Mouse (Mus musculus) granulocyte monocyte progenitor cell, adult 5-6 weeks (primary cell): ENCODE measurements at regions not wholly inside any gene's neighbourhood (a gene's known extent, or its start where the extent isn't known, plus 50 kb on each side); places are given as distances from the start of the nearest gene placed in this dataset.

Experiments
- ATAC-seq: replicated peaks from 2 replicates; pipeline ENCODE4 v1.8.0; 2016; ENCODE audit warnings: mild to moderate bottlenecking, moderate TSS enrichment, inconsistent platforms; ENCODE audit not compliant: poor library complexity, severe bottlenecking

DNA sequence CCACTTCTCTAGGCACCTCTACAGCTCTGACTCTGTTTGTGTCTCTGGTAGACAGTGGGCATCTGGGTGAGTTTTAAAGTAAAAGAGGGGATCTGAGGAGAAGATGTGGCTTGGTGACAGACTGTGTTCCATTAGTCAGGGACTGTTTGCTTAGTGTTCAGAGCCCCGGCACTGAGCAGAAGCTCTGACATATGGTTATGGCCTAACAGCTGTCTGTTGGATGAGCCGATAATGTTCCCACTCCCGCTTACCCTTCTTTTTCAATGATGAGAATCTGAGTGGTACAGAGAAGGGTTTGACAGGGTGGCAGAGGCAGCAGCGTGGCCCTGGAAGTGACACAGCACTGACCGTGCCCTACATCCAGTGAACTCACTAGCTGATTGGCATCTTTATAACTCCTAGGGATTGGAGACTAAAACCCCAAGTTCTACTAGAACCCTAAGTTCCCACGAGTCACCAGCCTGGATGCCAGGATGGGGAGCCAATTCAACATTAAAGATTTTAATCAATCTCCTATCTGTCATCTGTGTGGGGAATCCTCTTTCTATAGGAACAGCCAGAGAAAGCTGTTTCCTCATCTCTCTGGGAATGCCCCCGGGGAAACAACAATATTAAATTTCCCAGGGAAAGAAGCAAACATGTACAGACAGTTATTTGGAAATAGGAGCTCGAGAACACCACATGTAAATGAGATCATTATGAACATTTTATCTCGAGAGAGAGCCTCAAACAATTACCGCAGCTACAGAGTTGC is 266.6 kb downstream of the Gm19410 start:
- ATAC-seq, result no peak

DNA sequence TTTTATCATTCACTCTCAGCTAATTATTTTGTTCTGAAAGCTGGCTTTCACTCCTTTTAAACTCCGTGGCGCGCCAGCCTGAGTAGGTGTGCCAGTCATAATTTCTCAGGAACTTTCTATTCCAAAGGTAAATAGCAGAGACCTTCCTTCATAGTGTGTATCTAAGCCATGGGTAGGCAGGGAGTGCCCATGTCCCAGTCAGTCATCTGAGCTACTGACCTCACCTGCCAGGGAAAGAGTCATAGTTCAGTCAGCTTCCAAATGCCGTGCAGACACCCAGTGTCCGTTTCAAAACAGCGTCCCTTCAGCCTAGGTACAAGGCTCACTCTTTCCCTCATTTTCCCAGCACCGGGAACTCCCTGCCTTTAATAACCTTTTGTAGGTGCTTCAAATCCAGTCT is 269.7 kb downstream of the Gm19410 start:
- no peak for ATAC-seq

DNA sequence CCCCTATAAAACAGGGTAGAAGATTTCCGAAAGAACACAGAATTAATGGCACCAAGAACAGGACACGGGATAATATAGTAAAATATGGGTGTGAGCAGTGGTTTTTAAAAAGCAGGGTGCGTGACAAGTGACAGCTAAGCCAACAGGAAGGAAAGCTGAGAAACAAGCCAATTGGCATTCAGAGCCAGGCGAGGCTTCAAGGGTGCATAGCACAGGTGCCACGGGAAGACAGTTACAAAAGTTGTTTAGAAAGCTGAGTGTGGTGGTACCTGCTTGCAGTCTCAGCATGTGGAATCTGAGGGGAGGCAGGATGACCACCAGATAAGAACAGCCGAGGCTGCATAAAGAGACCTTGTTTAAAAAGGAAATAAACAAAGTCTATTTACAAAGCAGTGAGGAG is 270.7 kb downstream of the Gm19410 start:
- no peak for ATAC-seq

DNA sequence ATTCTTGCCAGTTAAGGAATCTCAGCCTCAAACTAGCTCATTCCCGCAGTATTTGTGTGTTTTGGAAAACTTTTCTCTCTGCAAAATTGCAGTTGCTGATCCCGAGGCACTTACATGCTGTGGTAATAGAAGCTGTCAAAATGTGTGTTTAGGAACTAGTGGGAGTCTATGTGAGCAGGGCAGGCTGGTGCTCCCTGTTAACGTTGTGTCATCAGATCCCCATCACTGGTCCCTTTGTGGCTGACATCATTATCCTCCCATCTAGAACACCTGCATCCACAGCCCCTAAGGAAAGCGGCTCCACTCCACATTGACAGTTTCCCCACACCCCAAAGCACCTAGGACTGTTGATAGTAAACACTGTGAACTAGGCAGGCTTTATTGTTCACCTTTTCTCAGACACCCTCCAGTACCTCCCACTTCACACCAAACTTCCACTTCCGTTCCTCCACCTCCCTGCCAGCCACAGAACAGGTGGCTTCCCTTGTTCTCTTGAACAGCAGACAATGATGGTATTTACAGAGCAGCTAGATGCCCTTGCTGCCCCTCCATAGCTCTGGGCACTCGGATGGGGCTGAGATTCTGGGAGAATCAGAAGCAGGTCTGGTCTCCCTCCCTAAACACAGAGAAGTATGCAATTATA is 275.8 kb downstream of the Gm19410 start:
- ATAC-seq, result no peak

DNA sequence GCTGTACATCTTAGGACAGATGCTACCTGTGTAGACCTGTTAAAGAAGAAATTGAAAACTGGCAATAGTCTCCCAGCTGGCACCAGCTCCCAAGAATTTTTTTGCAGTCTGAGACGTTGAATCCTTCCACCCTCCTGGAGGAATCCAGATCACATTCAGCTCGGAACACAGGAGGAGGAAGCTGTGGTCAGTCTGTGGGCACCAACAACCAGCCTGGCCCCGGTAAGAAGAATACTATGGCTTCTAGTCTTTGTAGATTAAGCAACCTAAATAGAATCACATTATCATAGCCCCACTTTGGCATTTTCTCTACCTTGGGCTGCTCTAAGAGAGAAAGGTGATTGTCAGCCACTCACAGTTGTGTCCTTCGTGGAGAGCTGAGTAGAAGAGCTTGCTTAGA is 277.0 kb downstream of the Gm19410 start:
- peak; percentile 89 for ATAC-seq
